Mouse (Mus musculus) ES-Bruce4 (cell line): Measurements from ENCODE around the gene Gm20532.

Source experiments
- CTCF ChIP-seq: IDR thresholded peaks from one replicate; pipeline ENCODE4 v1.8.1; 2011; ENCODE audit warnings: low read depth, low read length
- POLR2A ChIP-seq: IDR thresholded peaks from one replicate; pipeline ENCODE4 v1.8.1; 2011; ENCODE audit warnings: low read length; ENCODE audit not compliant: insufficient read depth

- TF ChIP-seq POLR2A (no peak), CTCF (no peak)
Measured at GRCm38 (mm10) chr2:26615459-26616124, 29.2 kb downstream of the Gm20532 start.
